Mouse (Mus musculus) kidney, adult 2 months (tissue): ENCODE data around the gene Rbm15.

Experiments
- CTCF ChIP-seq: fragments of 200-500 bp; conservative IDR thresholded peaks from 2 replicates; pipeline ENCODE4 v1.5.1; 2011; ENCODE audit warnings: low read depth, mild to moderate bottlenecking, control low read depth, low read length, moderate library complexity, mixed read lengths; ENCODE audit not compliant: insufficient read depth, insufficient read length
- POLR2A ChIP-seq: fragments of 200-500 bp; IDR thresholded peaks from one replicate; pipeline ENCODE4 v1.6.1; 2011; ENCODE audit warnings: low read depth, low read length, control low read depth

- TF ChIP-seq CTCF (no peak), POLR2A (no peak)
Observed at GRCm38 (mm10) chr3:107367938-107368599, 34.6 kb upstream of the Rbm15 start.
